Mouse (Mus musculus) cerebellum, adult 2 months (tissue): ENCODE measurements around the gene Gfy. TPM values are rescaled to one million over a fixed set of nuclear protein-coding genes. Genes with fewer than 3 reads are reported as not detected.

ENCODE experiments used
- DNase-seq, 2 experiments: peaks; one replicate each; pipeline ENCODE4 v3.0.0; 2021
- H3K27ac ChIP-seq: fragments of 200-500 bp; 2 replicates; pipeline ENCODE4 v1.5.1; 2012; ENCODE audit warnings: low read length, control low read depth, inconsistent platforms; ENCODE audit not compliant: insufficient read depth
- H3K27me3 ChIP-seq: fragments of 200-500 bp; 2 replicates; pipeline ENCODE4 v1.6.1; 2012; ENCODE audit warnings: inconsistent platforms, mild to moderate bottlenecking, low read length, moderate library complexity; ENCODE audit not compliant: control insufficient read depth, insufficient read depth
- H3K4me1 ChIP-seq: fragments of 200-500 bp; 2 replicates; pipeline ENCODE4 v1.6.1; 2011; ENCODE audit warnings: low read length; ENCODE audit not compliant: control insufficient read depth, insufficient read depth
- H3K4me3 ChIP-seq: fragments of 200-500 bp; replicated peaks from 2 replicates; pipeline ENCODE3; 2011; ENCODE audit warnings: mild to moderate bottlenecking, low read depth, low read length, control low read depth; ENCODE audit not compliant: insufficient read depth
- CTCF ChIP-seq: fragments of 200-500 bp; IDR thresholded peaks from 2 replicates; pipeline ENCODE4 v1.5.1; 2011; ENCODE audit warnings: low read depth, mild to moderate bottlenecking, control low read depth, low read length, moderate library complexity, borderline replicate concordance; ENCODE audit not compliant: insufficient read depth
- POLR2A ChIP-seq: fragments of 200-500 bp; IDR thresholded peaks from 2 replicates; pipeline ENCODE4 v1.6.1; 2011; ENCODE audit warnings: low read length, control low read depth, borderline replicate concordance; ENCODE audit not compliant: insufficient read depth
- WGBS: fragments of 180-500 bp; shearing (Covaris S2); methylation state at CpG from one replicate; pipeline ENCODE4 v1.1.7; 2018; 5-methylcytosine and 5-hydroxymethylcytosine counted together
- polyA plus RNA-seq: library from polyadenylated mRNA; depleted of rRNA; stranded (reverse); fragments of >200 nt; gene quantifications from 2 replicates; pipeline ENCODE4 v1.2.3, GENCODE M21; 2012

Gene Gfy
- polyA plus RNA-seq, 1 experiment: 0.54 TPM

DNA sequence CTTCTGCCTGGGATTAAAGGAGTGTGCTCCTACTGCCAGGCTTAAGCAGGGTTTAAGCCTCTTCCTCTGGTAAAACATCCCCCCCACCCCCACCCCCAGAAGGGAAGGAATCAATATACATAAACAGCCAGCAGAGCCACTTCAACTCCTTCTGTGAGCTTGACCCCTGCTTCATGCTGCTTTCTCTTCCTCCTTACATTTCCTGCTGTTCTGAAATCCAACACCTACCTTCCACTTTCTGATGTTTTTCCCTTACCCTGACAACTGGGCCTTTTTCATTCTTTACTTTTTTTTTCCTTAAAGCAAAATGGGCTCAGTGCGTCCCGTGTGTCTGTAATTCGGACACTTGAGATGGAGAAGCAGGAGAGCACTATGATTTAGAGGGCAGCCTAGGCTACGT, 29.0 kb downstream of the Gfy start:
- TF ChIP-seq POLR2A: no peak
- TF ChIP-seq CTCF: no peak
- DNase-seq: no peak
- no peaks in the 10 kb centered on the region for H3K27me3 ChIP-seq
- no peak overlapping the region for H3K27ac ChIP-seq
- no peaks in the 10 kb centered on the region for H3K4me1 ChIP-seq
- no peak overlapping the region for H3K4me3 ChIP-seq
- WGBS: 81% methylated on average over 4 of the region's 4 CpGs

DNA sequence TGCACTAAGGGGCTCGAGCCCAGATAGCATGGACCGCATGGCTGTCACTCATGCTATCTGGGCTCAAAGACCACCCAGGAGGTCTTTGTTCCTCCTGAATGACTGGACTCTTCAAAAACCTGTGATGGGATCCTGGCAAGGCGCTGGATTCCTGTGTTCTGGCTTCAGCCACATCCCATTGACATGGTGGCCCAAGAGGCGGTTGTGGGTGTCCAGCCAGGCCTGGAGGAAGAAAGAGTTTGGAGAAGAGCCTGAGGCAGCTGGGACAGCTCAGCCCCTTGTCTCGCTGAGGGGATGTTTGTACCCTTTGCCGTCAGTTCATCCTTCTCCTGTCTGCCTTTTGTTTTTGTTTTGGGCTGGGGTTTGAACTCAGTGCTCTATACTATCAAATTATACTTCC, 29.8 kb downstream of the Gfy start:
- Histone ChIP-seq H3K4me1 (no peaks in the 10 kb centered on the region), H3K4me3 (no peak overlapping the region), H3K27ac (no peak overlapping the region), H3K27me3 (no peaks in the 10 kb centered on the region)
- TF ChIP-seq POLR2A (no peak), CTCF (no peak)
- 44% methylated on average over 6 of the region's 6 CpGs for WGBS
- no peak for DNase-seq

DNA sequence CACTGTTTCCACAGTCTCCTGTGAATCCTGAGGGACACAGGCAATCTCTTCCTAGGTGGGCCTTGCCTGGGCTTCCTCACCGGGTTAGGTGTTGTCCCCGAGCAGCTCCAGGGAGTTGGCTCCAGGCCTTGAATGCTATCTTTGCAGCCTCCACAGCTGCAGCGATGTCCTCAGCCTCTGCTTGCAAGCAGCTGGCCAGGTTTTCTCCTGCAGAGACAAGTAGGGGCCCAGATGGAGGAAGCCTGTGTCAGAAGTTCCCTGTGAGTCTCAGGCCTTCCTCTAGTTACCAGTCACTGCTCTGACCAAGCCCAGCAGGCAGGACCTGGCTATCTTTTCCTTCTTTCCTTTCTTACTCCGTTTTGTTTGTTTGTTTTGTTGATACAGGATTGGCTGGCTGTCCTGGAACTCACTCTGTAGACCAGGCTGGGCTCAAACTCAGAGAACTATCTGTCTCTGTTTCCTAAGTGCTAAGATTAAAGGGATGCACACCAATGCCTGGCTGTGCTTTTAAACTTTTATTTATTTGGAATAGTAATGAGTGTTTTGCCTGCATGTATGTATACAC, 30.8 kb downstream of the Gfy start:
- Histone ChIP-seq H3K27me3 (no peaks in the 10 kb centered on the region), H3K27ac (no peak overlapping the region), H3K4me3 (no peak overlapping the region), H3K4me1 (no peaks in the 10 kb centered on the region)
- WGBS: 57% methylated on average over 4 of the region's 4 CpGs
- DNase-seq: no peak
- TF ChIP-seq CTCF: no peak
- TF ChIP-seq POLR2A: no peak

DNA sequence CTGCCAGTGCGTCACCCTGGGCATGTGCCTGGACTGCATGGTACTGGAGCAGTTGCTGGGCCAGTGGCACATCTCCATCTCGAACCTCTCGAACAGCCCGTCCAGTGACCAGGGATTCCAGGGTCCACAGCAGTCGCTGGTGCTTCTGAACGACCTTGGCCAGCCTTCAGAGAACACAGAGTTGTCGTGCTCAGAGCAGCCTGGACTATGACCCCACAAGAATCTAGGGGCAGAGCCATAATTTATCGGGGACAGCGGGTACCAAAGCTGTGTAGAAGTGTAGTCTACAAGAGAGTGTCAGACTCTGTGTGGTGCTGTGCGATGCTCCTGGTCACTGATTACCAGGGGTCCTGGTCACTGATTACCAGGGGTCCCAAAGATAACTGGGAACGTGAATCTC, 31.5 kb downstream of the Gfy start:
- Histone ChIP-seq H3K27ac (no peak overlapping the region), H3K4me3 (no peak overlapping the region), H3K27me3 (no peaks in the 10 kb centered on the region), H3K4me1 (no peaks in the 10 kb centered on the region)
- no peak for DNase-seq
- WGBS: 90% methylated on average over 11 of the region's 11 CpGs
- TF ChIP-seq POLR2A (no peak), CTCF (no peak)

DNA sequence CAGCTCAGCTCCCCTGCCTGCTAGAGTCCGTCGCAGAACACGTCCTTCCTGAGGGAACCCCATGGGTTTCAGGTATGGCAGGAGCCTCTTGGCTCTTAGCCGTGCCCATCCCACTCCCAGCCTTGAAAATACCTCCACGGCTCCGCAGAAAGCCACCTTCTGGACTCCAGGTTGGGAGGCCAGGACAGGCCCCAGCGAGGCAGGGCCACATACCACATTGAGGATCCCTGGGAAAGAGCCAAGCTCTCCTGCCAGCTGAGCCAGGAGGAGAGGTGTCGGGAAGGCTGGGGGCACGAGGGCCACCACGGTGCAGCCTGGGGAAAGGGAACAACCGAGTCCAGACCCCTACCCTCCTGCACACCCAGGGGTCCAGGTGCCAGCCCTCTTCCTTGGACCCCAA, 32.1 kb downstream of the Gfy start:
- Histone ChIP-seq H3K4me1 (no peaks in the 10 kb centered on the region), H3K27ac (no peak overlapping the region)
- 63% methylated on average over 11 of the region's 11 CpGs for WGBS

DNA sequence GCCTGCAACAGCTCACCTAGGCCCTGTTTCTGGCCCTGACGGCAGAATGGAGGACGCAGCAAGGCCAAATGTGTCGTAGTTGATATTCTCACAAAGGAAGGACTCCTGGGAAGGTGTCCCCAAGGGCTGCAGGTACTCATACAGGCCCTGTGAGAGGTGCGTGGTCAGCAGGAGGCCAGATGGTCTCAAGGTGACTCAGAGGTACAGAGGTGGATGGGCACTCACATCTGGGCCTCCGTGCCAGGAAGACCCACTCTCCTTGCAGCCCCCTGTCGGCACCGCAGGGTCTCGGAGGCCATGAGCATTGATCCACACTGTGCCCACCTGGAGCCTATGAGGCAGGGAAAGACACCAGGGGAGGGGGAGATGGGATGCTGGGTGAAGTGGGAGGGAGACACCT, 33.9 kb downstream of the Gfy start:
- WGBS: 91% methylated on average over 8 of the region's 8 CpGs
- Histone ChIP-seq H3K4me3 (no peak overlapping the region), H3K4me1 (no peaks in the 10 kb centered on the region), H3K27ac (no peak overlapping the region), H3K27me3 (no peaks in the 10 kb centered on the region)
- DNase-seq: no peak
- TF ChIP-seq POLR2A: no peak
- no peak for TF ChIP-seq CTCF

More for the DNA sequence above, 32.1 kb downstream of the Gfy start:
- no peaks in the 10 kb centered on the region for H3K27me3 ChIP-seq
- TF ChIP-seq CTCF: no peak
- no peak for TF ChIP-seq POLR2A
- DNase-seq: no peak
- no peak overlapping the region for H3K4me3 ChIP-seq

DNA sequence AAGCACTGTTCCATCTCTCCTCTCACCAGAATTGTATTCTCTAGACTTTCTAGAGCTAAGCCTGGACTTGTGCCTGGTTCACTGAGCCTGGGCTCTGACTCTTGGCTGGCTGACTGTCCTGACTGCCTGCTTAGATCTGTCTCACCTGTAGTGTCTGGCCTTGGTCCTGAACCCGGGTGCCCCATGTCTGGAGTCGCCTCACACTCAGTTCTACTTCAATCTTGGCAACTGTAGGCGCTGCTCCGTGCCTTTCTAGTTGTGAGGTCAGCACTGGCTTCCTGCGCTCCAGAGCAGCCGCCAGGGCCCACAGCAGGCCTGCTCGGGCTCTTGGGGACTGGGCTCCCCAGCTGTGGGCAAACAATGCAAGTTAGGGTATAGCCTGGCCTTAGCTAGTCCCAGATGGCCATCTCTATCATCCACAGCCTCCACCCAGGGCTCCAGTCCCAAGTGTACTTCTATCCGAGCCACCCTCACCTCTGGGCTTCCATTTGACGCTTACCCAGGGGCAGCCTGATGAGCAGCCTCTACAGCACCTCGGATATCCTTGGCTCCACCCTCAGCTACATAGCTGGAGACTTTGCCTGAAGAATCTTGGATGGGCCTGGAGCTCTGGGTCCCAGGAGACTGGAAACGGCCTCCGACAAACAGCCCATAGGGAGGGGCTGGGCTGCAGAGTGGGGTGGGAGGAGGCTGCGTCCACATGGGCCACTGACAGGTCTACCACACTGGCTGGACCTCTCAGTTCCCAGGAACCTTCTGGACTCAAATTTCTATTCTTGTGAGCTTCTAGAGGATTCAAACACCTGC, 34.8 kb downstream of the Gfy start:
- Histone ChIP-seq H3K4me3 (no peak overlapping the region), H3K27ac (no peak overlapping the region), H3K27me3 (no peaks in the 10 kb centered on the region), H3K4me1 (no peaks in the 10 kb centered on the region)
- 79% methylated on average over 13 of the region's 13 CpGs for WGBS
- DNase-seq: no peak
- TF ChIP-seq POLR2A (no peak), CTCF (no peak)

DNA sequence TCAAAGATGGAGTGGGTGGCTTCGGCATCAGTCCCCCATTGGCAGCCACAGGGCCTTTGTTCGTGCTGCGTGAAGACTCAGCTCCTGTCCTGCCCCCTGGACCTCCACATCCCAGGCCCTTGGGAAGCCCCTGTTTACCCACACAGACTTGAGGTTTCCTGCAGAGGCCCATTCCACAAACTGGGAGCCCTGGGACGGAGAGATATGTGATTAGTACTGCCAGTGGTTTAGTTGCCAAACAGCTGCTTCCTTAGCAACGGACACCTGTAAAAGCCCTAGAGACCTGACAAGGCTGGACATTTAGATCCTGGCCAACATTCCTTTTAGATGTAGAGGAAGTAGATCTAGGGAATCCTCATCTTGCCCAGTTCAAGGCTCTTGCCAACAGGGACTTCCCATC, 37.5 kb downstream of the Gfy start:
- no peak overlapping the region for H3K27ac ChIP-seq
- TF ChIP-seq POLR2A: no peak
- no peak for TF ChIP-seq CTCF
- DNase-seq: no peak
- no peaks in the 10 kb centered on the region for H3K27me3 ChIP-seq
- WGBS: 86% methylated on average over 5 of the region's 5 CpGs
- H3K4me3 ChIP-seq: no peak overlapping the region
- H3K4me1 ChIP-seq: no peaks in the 10 kb centered on the region
